Mouse (Mus musculus): Measurements from ENCODE around the gene Afap1l2.

The Afap1l2 gene

DNA sequence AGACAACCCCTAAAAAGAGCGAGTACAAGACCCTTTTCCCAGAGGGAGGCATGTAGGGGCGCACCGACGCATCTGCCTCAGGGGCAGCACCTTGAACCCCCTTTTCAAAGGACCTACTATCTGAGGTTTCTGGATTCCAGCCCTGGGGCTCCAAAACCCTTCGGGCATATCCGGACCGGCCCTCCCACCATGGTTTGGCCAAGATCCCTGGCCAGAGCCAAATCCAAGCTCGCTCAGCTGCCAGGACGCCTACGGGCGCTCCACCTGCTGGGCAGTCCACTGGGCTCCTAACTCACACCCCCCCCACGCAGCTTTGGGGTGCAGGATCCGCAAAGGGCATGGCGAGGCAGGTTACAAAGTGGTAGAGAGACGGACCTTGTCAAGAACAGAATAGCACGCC lies 737 bp downstream of the Afap1l2 start:
- peak; percentile 33 to 43 for DNase-seq (ENCODE audit: low spot score in 2 of 2)

GRCm38 (mm10) chr19:57006841-57007240 lies 1.2 kb downstream of the Afap1l2 start:
- DNase-seq (ENCODE audit: low spot score in 2 of 2), result no peak

DNA sequence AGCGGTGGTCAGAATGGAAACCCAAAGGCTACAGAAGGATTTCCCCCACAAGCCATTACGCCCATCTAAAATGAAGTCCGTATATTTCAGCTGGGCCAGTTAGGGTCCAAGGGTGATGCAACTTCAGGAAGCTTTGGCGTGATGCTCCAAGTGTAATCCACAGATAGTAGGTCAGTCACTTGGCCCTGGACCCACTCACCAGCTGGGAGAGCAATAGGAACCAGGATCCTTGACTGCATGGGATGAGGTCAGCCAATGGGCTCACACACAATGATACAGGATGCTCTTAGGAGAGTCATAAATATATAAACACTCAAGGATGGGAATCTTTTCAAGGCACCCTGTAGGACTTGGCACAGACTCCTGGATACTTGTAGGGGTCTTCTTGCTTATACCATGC lies 3.0 kb downstream of the Afap1l2 start:
- DNase-seq (ENCODE audit: low spot score in 2 of 2), result peak in 1 of 2 experiments; percentile 66

GRCm38 (mm10) chr19:57003460-57003810 lies 4.6 kb downstream of the Afap1l2 start:
- DNase-seq (ENCODE audit: low spot score in 2 of 2), result no peak

DNA sequence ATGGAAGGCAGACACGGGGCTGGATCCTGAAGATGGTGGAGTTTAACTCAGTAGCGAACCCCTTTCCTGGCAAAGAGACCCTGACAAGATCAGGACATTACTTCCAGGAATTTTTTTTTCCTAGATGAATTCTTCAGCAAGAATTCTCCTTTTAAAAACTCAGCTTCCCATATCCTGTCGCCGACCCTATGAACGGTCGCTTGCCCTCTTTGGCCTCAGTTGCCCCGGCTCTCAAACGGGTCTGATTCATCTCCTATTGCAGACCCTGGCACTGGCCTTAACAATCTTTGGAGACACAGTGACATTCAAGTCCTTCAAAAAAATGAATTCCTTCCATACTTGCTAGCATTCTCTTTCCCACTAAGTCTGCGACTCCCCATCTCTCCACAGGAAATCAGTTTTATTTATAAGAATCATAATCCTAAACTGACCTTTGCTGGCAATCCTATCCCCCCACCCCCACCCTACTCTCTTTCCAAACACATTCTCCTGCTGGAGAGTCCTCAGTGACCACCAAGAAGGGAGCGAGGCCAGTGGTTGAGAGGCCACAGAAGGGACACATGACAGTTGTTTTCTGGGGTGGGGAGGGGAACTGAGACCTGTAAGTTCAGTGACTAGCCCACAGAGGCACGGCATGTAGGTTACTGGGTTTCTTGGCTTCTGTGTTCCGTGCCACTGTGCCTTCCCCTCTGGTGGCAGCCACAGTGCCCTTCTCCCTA lies 5.1 kb downstream of the Afap1l2 start:
- DNase-seq (ENCODE audit: low spot score in 2 of 2), result no peak

GRCm38 (mm10) chr19:57001926-57002325 lies 6.1 kb downstream of the Afap1l2 start:
- no peak for DNase-seq (ENCODE audit: low spot score in 2 of 2)

GRCm38 (mm10) chr19:57000592-57000991 lies 7.4 kb downstream of the Afap1l2 start:
- DNase-seq (ENCODE audit: low spot score in 2 of 2), result no peak

DNA sequence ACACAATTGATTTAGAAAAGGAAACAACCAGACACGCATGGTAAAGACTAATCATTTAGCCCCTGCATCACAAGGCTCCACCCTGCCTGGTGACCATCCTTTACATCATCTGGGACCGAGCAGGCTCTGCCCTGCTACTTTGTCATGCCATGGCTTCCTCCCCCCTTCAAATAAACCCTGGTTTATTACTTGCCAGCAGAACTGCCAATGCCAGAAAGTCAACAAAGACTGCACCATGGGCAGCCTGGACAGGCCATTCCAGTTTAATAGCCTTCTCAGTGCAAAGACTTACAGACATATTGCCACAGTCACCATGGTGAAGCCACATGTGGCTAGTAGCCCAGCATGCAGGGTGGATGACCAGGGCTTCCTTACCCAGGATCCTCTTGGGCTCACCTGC lies 8.2 kb downstream of the Afap1l2 start:
- DNase-seq (ENCODE audit: low spot score in 2 of 2), result no peak

GRCm38 (mm10) chr19:56998910-56999309 lies 9.1 kb downstream of the Afap1l2 start:
- no peak for DNase-seq (ENCODE audit: low spot score in 2 of 2)

- no peak for DNase-seq (ENCODE audit: low spot score in 2 of 2)
Measured at GRCm38 (mm10) chr19:56998331-56998730, 9.7 kb downstream of the Afap1l2 start.

DNA sequence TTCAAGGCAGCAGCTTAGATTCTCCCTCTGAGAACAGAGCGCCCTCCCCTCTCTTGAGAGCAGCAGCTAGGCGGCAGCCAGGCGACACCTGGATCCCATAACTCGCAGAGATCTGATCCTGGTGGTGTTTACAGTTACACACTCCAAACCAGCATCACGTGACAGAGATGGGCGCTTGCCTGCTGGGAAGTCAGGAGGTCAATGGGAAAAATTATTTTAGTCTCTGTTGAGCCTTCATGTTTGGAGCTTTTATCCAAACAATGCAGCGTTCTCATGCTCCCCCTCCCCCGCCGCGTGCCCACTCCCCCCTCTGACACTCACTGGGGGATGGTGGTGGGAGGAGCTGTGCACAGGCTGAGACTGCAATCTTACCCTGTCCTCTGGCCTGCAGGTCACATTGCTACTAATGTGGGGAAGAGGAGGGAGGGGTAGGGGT lies 10.8 kb downstream of the Afap1l2 start:
- peak in 1 of 2 experiments; percentile 46 for DNase-seq (ENCODE audit: low spot score in 2 of 2)

- DNase-seq (ENCODE audit: low spot score in 2 of 2), result no peak
Measured at GRCm38 (mm10) chr19:56995441-56995840, 12.6 kb downstream of the Afap1l2 start.

DNA sequence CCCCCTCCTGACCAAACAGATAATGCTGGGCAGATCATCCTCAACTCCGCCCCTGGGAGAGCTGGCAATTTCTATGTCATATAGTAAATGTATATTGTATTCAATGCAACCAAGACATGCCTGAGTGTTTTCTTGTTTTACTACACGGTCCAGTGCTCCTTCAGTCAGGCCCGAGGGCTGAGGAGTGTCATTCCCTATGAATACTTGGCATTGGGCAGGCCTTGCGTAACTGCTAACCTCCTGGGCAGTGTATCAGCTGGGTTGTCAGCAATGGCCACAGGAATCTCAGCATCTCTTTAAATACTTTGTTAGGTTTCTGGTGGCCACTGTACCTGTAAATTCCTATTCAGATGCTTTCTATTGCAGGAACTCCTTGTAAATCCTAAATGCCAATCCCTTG lies 13.4 kb downstream of the Afap1l2 start:
- no peak for DNase-seq (ENCODE audit: low spot score in 2 of 2)

- DNase-seq (ENCODE audit: low spot score in 2 of 2), result peak; percentile 23 to 37
Measured at GRCm38 (mm10) chr19:56993763-56994162, 14.3 kb downstream of the Afap1l2 start.

DNA sequence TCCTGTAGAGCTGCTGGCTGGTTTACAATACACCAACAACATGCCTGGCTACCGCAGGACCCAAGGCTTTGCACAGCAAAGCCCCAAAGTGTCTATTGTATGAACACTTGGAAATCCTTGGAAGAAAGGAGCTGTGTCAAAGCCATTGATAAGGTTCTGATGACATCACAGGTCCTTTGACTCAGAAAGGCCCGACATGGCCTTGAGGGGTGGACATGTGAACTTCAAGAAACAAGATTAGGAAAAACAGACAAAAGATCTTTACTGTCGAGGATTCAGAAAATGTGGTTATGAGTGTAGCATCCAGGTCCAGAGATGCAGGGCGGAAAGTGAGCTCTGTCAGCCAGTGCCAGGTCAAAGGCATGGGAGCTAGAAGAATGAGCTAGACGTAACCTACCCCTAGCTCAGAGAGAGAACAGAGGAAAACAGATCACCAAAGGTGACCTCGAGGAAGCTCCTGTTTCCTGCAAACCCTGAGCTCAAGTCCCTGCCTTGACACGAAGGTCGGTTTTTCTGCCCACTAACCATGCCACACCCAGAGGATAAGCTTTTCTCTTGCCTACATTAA lies 15.0 kb downstream of the Afap1l2 start:
- no peak for DNase-seq (ENCODE audit: low spot score in 2 of 2)

DNA sequence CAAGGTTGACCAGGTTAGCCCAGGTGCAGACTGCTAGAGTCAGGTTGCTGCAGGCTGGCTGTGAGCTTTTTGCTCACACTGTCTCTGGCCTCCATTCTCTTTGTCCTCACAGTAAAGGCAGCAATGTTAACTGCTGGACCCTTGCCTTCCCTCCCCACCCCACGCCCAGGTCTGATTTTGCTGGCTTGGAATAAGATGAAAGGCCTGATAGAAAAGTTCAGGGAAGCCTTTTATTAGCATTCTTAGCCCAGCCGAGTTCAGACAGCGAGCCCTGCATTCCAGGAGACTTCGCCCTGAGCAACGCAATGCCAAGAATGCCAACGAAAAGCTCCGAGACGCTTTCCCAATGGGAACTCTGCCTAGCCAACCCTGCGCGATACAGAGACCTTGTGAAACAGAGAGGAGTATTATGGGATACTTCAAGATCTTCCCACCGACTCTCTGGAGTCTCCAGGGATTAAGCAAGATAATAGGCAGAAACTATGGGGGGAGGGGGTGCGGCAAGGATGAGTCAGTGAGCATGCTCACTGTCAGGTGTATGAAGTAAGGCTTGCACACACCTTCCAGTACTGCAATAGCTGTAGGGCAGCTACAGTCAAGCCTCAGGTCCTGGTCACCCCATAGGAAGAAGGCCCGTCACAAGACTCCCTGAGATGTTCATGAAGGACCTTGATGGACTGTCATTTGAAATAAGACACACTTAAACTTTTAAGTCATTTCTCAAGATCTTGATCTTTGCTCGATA lies 17.5 kb downstream of the Afap1l2 start:
- no peak for DNase-seq (ENCODE audit: low spot score in 2 of 2)

DNA sequence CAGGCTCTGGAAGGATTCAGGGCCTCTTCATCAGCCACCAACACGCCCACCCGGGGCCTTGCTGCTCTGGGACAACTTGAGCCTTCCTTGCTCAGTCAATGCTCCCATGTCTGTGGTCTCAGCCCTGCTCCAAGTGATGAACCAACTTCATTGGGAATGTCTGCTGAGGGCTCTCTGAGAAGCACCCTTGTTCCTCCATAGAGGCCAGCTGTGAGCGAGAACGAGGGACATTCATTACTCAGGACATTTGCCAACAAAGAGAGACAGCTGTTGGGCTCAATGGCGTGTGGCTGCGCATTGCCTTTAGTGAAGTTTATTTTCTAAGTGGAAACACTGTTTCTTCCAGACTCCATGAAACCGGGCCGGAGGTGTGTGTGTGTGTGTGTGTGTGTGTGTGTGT lies 18.9 kb downstream of the Afap1l2 start:
- no peak for DNase-seq (ENCODE audit: low spot score in 2 of 2)

- peak in 1 of 2 experiments; percentile 50 for DNase-seq (ENCODE audit: low spot score in 2 of 2)
Measured at GRCm38 (mm10) chr19:56984229-56984628, 23.8 kb downstream of the Afap1l2 start.

- DNase-seq (ENCODE audit: low spot score in 2 of 2), result no peak
Measured at GRCm38 (mm10) chr19:56983757-56984156, 24.3 kb downstream of the Afap1l2 start.

DNA sequence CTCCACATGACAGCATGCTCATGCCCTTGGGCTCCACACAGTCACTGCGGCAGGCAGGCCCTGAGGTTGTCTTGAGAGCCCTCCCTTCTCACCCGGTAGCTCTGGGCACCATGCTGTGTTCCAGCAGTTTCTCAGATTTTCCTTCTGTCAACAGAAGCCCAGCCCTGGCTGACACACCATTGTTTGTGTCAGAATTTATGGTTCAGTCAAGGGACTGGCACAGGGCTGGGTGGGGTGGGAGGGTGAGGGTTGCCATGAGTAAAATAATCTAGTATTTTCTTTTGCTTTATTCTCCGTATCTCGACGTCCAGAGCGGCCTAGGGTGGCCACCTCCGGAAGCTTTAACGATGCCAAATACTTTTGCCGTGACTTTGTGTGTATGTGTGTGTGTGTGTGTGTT lies 26.3 kb downstream of the Afap1l2 start:
- no peak for DNase-seq (ENCODE audit: low spot score in 2 of 2)

- DNase-seq (ENCODE audit: low spot score in 2 of 2), result no peak
Measured at GRCm38 (mm10) chr19:56980803-56981202, 27.2 kb downstream of the Afap1l2 start.

DNA sequence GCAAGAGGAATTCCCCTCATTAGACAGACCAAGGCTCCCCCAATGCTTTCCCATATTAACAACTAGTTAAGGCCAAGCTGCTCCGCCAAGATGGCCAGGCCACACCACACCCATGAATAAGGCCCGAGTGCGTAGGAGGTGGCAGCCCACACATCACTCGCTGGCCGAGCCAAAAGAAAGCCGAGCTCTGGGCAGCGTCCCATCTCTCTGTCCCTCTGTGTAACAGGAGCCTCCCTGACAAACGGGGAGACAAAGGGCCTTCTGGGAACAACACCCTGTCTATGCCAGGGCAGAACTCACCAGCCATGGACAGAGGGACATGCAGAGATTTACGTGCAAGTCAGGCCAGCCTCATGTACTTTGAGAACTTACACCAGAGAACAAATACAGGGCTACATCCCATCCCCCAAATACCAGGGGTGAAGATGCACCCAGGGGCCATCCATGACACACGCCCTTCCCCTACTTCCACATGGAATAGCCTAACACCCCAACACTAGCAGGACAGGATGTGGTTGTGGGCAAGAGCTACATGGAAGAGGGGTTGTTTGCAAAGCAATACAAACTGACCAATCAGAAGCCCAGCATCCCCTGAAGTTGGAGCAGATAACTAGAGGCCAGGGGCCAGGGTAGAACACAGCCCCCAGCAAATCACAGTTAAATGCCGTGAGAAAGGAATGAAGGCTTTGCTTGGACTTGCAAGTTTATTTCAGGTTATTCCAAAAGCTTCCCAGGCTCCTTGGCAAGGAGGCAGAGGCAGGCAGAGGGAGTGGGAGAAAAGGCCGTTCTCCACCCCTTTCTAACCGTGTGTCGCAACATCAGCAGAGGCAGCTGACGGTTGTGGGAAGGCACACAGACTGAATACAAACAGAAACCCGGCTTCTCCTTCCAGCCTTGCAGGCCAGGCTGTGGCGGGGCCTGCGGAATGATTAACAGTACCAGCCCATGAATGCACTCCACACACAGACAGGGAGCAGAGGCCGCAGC lies 30.8 kb downstream of the Afap1l2 start:
- DNase-seq (ENCODE audit: low spot score in 2 of 2), result peak; percentile 31 to 74
